Mouse (Mus musculus): ENCODE measurements around the gene Fbxo24. TPM values are rescaled to one million over a fixed set of nuclear protein-coding genes. Genes with fewer than 3 reads are reported as not detected.

Fbxo24 gene
- total RNA-seq (2021): 1 to 10 TPM in 1 of 2 experiments, under 1 TPM in 1; 0.51 to 1.2 TPM
- long read RNA-seq, experiment 1: 0 reads
- long read RNA-seq, experiment 2: 0 reads

DNA sequence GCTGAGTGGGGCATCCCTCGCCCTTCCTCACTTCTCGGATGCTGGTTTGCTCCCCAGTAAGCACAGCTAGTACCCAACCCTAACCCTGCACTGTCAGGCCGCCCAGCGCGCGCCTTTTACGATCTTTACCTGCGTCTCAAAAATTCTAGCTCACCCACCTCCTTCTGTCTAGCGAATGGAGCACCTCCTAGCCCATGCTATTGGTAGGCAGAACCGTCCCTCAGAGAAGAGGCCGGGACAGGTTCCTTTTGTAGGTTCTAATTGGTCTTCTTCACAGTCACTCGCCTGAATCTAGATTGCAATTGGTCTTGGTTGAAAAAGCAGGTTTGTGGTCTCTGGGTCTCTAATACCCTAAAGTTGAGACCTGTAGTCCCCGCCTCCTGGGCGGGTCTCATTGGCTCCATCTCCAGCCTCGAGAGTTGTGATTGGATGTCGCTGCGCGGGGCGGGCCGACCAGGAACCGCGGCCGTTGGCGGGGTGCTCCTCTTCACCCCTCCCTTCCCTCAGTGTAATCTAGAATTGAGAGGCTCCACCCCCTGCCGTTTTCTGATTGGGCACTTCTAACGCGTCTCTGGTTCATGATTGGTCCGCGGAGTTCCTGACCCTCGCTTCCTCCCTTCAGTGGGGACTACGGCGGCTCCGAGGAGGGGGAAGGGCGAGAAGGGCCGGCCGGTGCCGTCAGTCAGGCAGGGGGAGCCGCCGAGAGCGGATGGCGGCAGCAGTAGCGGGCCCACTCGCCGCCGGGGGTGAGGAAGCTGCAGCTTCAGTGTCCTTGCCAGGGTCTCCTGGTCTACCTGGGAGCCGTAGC lies at the start of gene Fbxo24, which contains the start of the genes Lrch4 and Gm20605:
Gene Fbxo24, minus strand, starts transcription at position 505 of the 808 bp plus-strand sequence.
Gene Lrch4, plus strand, starts transcription at position 624 of the 808 bp plus-strand sequence.
Gene Gm20605, plus strand, starts transcription at position 678 of the 808 bp plus-strand sequence.
- peak; percentile 98 for DNase-seq

- no peak for DNase-seq
Measured at GRCm38 (mm10) chr5:137677859-137678258, 49.1 kb upstream of the Fbxo24 start.

GRCm38 (mm10) chr5:137674786-137675185 lies 46.0 kb upstream of the Fbxo24 start:
- DNase-seq: no peak

DNA sequence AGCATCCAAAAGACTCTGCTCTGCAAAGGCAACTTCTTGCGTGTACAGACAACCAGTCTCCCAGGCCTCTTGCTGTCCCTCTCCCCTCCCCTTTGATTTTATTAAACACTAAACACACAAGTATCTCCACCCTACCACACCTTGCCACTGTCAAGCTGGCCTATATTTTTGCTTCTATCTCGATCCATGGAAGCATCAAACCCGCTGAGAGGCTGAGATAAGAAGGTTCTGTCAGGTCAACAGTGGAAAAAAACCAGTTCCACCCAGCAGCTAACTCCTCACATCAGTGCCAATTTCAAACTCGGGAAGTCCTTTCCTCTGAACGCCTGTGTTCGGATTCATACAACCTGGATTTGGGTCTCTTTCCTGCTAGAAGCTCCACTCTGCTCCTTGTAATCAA lies 44.2 kb upstream of the Fbxo24 start:
- no peak for DNase-seq

DNA sequence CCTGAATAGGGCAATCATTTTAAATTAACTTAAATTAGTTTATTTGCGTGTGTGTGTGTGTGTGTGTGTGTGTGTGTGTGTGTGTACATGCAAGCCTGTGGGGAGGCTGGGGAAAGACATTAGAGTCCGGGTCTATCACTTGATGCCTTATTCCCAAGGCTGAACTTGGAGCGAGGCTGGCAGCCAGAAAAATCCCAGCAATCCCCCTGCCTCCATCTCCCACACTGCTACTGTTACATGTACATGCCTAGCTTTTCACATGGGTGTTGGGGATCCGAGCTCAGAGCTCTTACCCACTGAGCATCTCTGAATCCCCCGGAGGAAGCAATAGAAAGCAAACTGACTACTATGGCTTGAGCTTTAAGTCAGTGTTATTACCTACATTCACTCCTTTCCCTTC lies 43.6 kb upstream of the Fbxo24 start:
- no peak for DNase-seq

DNA sequence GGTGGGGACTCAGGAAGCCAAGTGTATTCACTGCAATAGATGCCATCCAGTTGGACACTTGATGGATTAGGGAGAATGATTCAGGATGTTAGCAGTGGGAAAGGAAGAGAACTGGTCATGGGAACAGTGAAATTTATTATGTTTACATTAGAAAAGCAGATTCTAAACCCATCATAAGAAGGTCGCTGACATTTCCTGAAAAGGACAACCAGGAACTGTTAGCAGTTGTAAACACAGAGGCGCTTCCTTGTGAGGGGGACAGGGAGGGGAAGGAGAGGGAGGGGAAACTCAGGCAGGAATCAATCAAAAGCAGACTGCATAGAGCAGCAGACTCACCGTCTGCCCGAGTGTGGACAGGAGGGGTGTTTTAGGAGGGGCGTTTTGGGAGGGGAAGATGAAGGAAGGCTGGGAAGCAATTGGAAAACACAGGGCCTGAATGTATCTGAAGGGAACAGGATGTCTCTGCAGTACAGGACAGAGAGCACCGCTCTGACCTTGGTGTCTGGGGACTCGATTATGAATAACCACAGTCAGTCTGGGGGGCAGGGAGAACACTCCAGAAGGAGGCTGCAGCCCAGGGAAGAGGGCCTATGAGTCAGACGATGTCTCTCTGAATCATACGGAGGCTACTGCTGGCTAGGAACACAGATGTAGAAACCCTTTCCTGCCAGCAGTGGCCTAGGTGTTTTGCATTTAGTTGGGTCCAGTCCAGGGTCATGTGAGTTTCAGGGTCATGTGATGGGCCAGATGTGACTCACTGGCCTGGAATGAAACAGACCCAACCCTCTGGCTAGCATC lies 42.8 kb upstream of the Fbxo24 start:
- DNase-seq: peak; percentile 86

GRCm38 (mm10) chr5:137670240-137670639 lies 41.4 kb upstream of the Fbxo24 start:
- DNase-seq: no peak

GRCm38 (mm10) chr5:137668971-137669370 lies 40.2 kb upstream of the Fbxo24 start:
- no peak for DNase-seq

GRCm38 (mm10) chr5:137663057-137663456 lies 34.3 kb upstream of the Fbxo24 start:
- DNase-seq: no peak

DNA sequence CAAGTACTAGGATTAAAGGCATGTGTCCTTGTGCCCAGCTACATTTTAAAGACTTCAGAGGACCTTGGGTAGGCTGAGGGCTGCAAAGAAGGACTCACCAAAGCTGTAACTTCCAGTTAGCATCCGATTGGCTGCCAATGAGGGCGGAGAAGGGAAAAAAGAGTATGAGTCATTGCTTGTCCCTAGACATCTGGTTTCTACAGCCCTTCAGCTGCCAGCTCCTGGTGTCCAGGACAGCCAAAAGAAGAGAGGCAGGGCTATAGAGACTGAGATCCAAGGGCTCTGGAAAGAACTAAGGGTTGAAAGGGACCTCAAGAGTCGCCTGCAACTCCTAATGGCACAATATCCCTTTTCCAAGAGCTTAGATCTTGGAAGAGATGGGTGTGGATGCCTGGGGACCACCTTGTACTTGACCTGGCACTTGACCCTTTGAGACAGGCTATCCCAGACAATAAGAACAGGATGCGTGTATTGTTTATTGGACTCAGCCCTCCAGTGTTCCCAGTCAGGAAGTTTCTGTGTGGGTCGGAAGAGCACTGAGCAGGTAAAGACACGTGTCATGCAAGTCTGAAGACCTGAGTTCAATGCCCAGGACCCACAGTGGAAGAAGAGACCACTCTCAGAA lies 31.4 kb upstream of the Fbxo24 start:
- DNase-seq: peak; percentile 74

- DNase-seq: peak; percentile 82
Measured at GRCm38 (mm10) chr5:137656977-137657376, 28.2 kb upstream of the Fbxo24 start.

- DNase-seq: no peak
Measured at GRCm38 (mm10) chr5:137654746-137655145, 25.9 kb upstream of the Fbxo24 start.

DNA sequence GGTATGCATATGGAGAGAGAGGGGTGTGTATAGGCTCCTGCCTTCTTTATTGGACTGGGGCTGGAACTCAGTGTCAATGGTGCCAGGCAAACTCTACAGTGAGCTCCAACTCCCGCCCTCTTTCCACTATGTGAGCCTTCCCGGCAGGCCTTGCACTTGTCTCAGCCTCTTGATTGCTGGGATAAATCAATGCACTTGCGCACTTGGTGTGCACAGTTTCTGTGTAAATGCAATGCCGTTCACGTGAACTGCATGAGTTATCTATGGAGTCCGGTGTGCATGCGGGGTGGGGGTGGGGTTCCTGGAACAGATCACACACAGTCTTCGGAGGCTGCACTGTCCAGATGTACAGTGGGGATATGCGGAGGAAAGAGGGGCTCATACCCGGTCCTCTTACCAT lies 24.6 kb upstream of the Fbxo24 start:
- no peak for DNase-seq

- peak; percentile 83 for DNase-seq
Measured at GRCm38 (mm10) chr5:137652474-137652873, 23.7 kb upstream of the Fbxo24 start.

GRCm38 (mm10) chr5:137649669-137650571 lies 21.1 kb upstream of the Fbxo24 start:
- peak; percentile 48 for DNase-seq

DNA sequence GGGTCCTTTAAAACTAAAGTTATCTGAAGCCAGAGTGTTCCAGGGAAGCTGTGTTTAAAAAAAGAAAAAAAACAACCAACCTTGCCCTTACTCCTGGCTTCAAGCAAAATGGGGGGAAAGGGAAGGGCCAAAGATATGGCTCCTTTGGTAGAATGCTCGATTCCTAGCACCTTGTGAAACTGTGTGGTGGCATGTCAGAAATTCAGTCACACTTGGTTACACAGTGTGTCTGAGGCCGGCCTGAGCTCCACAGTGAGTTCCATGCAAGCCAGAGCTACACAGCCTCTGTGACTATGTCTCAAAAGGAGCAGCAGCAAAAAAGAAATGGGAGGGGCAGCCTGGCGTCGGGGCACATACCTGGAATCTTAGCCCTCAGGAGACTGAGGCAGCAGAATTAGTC lies 20.4 kb upstream of the Fbxo24 start:
- DNase-seq: no peak

- no peak for DNase-seq
Measured at GRCm38 (mm10) chr5:137647827-137648601, 19.2 kb upstream of the Fbxo24 start.

GRCm38 (mm10) chr5:137645652-137646091 lies 16.9 kb upstream of the Fbxo24 start, which contains the start of gene Irs3:
Gene Irs3, minus strand, starts transcription at chr5:137645714.
- DNase-seq: peak; percentile 63

DNA sequence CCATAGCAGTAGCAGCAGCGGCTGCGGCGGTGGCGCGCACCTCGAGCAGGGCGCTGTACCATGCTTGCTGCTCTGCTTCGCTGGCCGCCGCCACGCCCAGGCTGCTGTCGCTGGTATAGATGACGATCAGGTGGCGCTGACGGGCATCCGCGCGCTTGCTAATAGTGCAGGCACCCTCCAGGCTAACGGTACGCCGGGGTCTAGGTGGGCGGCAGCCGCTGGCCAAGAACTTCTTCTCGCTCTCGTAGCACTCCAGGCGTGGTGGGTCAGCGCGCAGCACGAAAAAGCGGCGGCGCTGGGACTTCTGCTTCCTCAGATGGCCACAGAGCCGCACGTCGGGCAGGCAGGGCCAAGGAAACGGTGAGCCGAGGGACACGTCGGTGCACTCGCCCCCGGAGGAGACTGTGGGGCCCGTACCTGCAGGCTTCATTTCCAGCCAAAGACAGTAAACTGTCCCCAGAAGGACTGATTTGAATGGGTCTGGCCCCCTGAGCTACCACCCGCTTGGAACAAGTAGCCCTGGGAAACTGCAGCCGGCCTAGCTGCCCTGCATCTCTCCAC lies 16.4 kb upstream of the Fbxo24 start:
- DNase-seq: peak; percentile 50

DNA sequence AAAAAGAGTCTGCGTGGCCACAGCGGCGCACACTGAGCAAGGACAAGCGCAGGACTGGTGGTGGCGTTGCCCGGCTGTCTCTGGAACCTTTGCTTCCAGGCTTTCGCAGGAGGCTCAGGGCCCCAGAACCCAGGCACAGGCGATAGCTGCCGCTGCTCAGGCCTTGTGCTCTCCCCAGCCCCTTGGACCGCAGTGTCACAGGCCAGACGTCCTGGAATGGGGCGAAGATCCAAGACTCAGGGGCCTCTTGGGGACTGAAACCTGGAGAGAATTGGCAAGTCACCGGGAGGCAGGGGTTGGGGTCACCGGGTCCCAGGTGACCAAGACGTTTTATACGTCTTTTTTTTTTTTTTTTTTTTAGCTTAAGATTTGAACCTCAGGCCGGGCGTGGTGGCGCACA lies 15.7 kb upstream of the Fbxo24 start:
- peak; percentile 67 for DNase-seq
